Mouse (Mus musculus) C2C12 (cell line): ENCODE measurements around the gene Abcc4.

Experiments
- CTCF ChIP-seq: IDR thresholded peaks from one replicate; pipeline ENCODE4 v1.5.1; 2011; ENCODE audit not compliant: control insufficient read depth, insufficient read depth, insufficient read length
- MAX ChIP-seq: IDR thresholded peaks from one replicate; pipeline ENCODE4 v1.6.1; 2011; ENCODE audit warnings: mild to moderate bottlenecking, control low read depth
- MYOG ChIP-seq: IDR thresholded peaks from one replicate; pipeline ENCODE4 v1.6.1; 2011; ENCODE audit not compliant: control insufficient read depth, insufficient read length; ENCODE audit errors: extremely low read depth

DNA sequence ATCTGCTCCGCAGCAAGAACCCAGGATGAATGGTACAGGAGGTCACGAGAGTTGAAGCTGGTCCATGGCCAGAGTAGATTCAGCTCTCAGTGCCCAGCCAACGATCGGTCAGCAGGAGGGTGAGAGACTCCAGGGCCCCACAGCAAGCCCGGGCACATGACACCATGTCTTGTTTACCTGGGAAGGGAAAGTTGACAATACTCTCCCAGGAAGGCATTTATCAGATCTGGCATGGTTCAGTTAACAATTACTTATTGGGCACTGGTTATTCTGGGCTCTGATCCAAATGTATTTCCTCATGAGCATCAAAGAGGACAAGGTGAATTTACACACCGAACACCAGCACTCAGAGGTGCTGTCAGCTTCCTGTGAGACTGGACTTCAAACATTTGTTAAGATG, 38.5 kb downstream of the Abcc4 start:
- no peak for TF ChIP-seq CTCF
- TF ChIP-seq MYOG: no peak
- TF ChIP-seq MAX: no peak
